Mouse (Mus musculus) adipocyte (in vitro differentiated cells): ENCODE measurements around the gene Ranbp6.

Experiments used
- DNase-seq: peaks from one replicate; pipeline ENCODE4 v3.0.0-alpha.2; 2016; ENCODE audit warnings: low spot score

Gene Ranbp6

GRCm38 (mm10) chr19:29812581-29813460, at the start of gene Ranbp6:
TSS of gene Ranbp6 (minus strand) at chr19:29812974.
- peak; percentile 85 for DNase-seq

- DNase-seq, result no peak
These were observed 48.0 kb upstream of the Ranbp6 start for GRCm38 (mm10) chr19:29860816-29861215.

GRCm38 (mm10) chr19:29857267-29857666, 44.5 kb upstream of the Ranbp6 start:
- DNase-seq, result no peak

GRCm38 (mm10) chr19:29853711-29854110, 40.9 kb upstream of the Ranbp6 start:
- DNase-seq, result no peak

- no peak for DNase-seq
These were observed 38.4 kb upstream of the Ranbp6 start for GRCm38 (mm10) chr19:29851036-29851690.

- no peak for DNase-seq
These were observed 37.3 kb upstream of the Ranbp6 start for GRCm38 (mm10) chr19:29849924-29850551.

DNA sequence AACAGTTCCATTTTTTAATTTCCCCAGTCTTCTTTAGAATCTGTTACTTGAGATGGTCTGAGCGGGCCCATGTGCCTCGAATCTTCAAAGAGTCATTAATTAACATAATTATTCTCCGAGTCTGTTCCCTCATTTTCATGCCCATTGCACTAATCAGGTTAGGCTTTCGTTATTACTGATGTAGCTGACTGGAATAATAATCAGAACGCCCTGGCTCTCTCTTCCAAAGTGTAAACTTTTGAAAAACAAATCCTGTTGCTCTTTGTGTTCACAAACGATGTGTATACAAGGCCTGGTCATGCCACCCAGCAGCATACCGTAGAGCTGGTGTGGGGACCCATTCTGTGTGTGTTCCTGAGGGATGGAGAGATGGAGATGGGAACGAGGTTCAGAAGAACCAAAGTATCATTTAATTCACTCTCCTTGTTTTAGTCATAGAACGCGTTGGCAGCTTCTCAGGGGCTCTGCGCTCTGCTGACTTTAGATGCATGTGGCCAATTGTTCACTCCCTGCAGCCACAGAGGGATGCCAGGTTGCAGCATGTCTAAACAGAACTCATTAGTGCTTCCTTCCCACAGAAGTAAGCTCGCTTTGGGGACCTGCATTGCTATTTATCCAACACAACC, 31.4 kb upstream of the Ranbp6 start:
- no peak for DNase-seq

GRCm38 (mm10) chr19:29843641-29844035, 30.9 kb upstream of the Ranbp6 start:
- DNase-seq, result no peak

GRCm38 (mm10) chr19:29842973-29843372, 30.2 kb upstream of the Ranbp6 start:
- no peak for DNase-seq

GRCm38 (mm10) chr19:29840642-29841041, 27.9 kb upstream of the Ranbp6 start:
- DNase-seq, result peak; percentile 84

- DNase-seq, result no peak
These were observed 25.9 kb upstream of the Ranbp6 start for GRCm38 (mm10) chr19:29838636-29839135.

DNA sequence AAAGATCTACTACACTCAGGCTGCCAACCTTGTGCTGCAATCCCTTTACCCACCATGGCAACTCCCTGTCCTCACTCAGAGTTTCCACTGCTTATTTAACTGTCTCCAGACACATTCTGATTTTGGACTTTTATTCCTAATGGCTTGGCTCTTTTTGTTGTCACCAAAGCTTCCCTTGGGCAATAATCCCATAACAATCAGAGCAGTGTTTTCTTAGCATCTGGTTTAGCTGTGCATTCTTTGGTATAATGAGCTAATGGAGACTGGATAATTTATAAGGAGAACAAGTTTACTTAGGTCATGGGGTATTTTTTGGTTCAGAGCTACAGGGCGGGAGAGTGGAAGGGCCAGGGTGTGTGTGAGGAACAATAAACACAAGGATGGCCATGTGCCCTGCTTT, 25.4 kb upstream of the Ranbp6 start:
- DNase-seq, result no peak

- DNase-seq, result no peak
These were observed 22.7 kb upstream of the Ranbp6 start for GRCm38 (mm10) chr19:29835364-29836034.

DNA sequence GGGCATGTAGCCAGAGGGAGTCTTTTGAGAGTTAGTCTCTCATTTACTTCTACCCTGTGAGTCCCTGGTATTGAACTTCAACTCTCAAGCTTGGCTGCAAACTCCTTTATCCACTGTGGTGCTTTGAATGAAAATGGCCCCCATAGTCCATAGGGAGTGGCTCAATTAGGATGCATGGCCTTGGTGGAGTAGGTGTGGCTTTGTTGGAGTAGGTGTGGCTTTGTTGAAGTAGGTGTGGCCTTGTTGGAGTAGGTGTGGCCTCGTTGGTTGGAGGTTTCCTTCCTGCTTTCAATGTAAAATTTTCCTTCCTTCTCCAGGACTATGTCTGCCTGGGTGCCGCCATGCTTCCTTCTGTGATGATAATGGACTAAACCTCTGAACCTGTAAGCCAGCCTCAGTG, 18.1 kb upstream of the Ranbp6 start:
- no peak for DNase-seq

DNA sequence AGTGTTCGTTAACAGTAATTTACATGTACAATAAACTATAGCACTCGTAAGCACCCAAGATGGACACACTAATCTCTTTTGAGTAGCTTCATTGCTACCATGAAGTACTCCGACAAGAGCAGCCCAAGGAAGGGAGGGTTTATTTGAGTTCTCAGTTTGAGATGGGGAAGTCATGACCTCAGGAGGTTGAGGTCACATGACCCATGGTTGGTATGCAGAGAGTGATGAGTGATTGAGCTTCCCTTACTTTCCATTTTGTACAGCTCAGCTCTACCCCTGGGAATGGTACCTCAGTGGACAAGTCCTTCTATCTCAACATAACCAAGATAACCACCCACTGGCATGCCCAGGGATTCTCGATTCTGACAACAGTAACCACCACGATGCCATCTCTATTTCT, 15.8 kb upstream of the Ranbp6 start:
- DNase-seq, result no peak

- DNase-seq, result peak; percentile 77
These were observed 13.9 kb upstream of the Ranbp6 start for GRCm38 (mm10) chr19:29826686-29827085.

DNA sequence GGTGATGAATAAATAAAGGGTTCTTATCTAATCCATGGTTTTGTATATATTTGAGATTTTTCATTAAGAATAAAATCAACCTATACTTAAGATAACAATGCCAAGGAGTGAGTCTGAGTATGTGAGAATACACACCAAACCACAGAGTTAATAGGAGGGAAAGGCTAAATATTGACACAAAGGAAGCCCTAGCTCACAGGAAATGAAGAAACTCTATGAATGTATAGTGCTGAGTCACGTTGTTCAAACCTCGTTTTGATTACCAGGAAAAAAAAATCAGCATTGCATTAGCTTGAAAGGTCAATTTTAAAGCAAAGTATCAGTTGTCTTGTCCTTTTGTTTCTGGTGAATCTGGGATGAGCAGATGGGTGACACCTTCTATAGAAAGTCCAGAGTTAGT, 12.2 kb upstream of the Ranbp6 start:
- no peak for DNase-seq

- peak; percentile 76 for DNase-seq
These were observed 11.4 kb upstream of the Ranbp6 start for GRCm38 (mm10) chr19:29824034-29824700.

- no peak for DNase-seq
These were observed 10.8 kb upstream of the Ranbp6 start for GRCm38 (mm10) chr19:29823456-29824010.

DNA sequence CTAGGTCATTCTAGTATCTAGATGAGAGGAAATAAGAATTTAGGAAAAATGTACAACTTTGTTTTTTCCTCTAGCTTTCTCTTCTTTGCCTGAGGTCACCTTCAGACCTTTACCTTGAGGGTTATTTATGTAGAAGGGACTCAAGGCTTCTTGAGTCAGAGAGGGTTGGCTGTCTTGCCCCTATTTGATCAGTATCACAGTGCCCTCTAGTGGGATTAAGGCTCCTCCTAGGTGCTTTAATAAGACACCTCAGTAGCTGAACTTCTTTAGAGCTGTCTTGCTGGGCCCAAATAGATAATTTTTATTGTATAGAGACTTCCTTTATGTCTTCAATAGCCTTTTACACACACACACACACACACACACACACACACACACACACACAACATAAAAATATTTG, 8.2 kb upstream of the Ranbp6 start:
- DNase-seq, result peak; percentile 88

- DNase-seq, result no peak
These were observed 2.8 kb downstream of the Ranbp6 start for GRCm38 (mm10) chr19:29810022-29810421.
